Mouse (Mus musculus) inflammation-experienced regulatory T-cells (primary cell): ENCODE measurements around the gene Slc25a22. TPM values are rescaled to one million over a fixed set of nuclear protein-coding genes. Genes with fewer than 3 reads are reported as not detected.

Source experiments
- polyA plus RNA-seq, 2 experiments: library from polyadenylated mRNA; unstranded; fragments of 100-300 nt; shearing (Covaris generic); gene quantifications; one replicate each; pipeline ENCODE4 v1.2.1; 2017

The Slc25a22 gene
- 10 to 100 TPM; 56.8 to 63.3 TPM for polyA plus RNA-seq

DNA sequence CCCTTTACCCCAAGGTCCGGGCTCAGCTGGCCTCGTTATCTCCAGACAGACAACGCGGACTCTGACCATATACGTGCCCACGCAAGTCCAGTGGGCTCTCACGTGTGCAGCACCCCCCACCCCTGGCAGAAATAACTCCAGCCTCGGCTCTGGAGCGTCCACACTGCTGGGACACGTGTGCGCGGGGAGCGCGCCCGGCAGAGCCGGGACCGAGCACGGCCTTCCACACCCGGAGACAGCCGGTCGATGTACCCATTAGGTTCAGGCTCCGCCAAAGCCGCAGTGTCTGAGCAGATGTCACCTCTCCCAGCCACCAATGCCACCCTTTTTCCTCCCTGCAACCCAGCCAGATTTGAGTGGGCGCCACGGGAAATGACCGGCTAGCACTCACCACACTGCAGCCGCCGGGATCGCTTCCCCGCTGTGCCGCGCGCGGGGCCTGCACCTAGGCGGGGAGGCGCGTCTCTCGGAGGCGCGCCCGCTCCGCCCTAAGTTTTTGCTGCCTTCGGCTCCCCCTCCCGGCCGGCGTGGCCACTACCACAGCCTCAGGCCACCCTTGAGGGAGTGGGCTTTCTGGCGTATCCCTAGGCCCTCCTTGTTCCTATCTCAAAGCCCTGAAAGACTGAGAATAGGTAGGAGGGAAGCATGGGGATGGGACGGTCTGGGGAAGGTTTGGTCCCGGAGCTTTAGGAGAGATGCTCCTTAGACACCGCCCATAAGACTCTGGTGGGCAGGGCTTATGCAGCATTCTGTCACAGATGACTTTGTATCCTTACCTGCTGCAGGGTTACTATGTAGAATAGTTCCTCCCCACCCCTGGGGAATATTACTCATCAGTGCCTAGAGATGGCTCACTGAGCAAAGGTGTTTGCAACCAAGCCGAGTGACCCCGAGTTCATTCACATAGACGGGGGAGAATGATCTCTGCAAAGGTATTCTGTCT is at the start of gene Slc25a22:
Slc25a22 (minus strand) TSS at position 715 of the 943 bp plus-strand sequence.

DNA sequence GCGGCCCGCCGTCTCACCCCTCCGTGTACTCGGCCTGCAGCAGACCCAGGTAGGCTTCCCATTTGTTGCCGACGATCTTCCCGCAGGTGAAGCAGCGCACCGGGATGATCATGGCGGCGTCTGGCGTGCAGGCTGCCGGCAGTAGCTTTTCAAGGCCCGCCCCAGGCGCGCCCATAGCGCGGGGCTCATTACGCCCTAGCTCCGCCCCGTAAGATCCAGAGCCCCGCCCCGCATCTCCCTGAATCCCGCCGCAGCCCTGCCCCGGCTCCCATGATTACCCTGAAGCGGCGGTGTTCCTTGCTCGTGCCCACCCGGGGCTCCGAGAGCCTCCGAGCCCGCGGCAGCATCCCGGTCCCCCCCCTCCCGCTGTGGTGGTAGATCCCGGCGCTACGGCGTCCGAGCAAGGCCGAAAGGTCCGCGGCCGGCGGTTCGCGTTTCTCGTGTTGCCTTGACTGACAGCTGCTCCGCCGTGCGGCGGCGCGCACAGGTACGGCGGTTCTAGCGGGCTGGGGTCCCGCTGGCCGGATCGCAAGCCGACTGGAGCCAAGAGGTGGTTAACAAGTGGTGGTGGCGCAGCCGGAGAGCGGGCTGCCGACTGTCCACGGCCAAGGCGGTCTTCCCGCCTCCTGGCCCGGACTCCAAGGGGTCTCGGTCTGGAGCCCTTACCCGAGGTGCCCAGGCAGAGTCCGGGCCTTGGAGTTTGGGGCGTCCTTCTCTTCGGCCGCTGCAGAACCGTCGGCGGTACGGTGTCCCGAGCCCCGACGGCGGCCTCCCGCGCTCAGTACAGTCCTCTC is 37.5 kb upstream of the Slc25a22 start, which contains the start of the genes Polr2l and Tspan4:
Polr2l (minus strand) TSS at position 122 of the 794 bp plus-strand sequence.
Tspan4 (plus strand) TSS at position 230 of the 794 bp plus-strand sequence.

DNA sequence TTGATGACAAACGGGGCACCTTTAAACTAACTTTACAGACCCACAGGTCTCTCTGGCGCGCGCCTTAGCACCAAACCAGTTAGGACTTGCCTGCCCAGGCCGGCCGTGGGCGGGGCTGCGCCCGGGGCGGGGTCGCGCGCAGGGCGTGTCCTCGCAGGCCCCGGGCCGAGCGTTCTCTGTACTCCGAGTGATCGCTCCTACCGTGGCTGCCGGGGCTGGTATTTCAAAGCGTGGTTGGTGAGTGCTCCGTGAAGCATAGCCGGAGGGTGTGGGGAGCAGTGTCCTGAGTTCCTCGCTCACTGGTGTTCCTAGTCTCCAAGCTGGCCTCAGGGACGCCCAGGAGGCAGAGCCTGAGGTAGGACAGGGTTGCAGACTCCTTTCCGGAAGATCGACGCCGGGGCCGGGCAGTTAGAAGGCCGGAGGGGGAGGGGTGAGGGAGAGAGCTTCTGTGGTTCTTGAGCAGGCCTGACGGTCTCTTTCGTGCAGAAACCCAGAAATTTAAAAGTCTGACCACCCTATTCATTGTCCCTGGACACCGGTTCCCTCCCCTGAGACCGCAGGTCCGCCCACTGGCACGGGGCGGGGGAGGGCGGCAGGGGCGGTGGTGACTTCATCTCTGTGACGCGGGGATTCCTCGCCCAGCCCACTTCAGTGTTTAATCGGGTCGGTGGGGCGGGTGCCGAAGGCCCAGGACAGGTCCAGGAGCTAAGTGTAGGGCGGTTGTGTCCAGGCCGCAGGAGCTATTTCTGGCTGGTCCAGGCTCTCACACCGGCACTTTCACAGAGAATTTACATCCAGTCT is 29.7 kb upstream of the Slc25a22 start, which contains the start of gene Cd151:
Cd151 (plus strand) TSS at position 163 of the 801 bp plus-strand sequence.

DNA sequence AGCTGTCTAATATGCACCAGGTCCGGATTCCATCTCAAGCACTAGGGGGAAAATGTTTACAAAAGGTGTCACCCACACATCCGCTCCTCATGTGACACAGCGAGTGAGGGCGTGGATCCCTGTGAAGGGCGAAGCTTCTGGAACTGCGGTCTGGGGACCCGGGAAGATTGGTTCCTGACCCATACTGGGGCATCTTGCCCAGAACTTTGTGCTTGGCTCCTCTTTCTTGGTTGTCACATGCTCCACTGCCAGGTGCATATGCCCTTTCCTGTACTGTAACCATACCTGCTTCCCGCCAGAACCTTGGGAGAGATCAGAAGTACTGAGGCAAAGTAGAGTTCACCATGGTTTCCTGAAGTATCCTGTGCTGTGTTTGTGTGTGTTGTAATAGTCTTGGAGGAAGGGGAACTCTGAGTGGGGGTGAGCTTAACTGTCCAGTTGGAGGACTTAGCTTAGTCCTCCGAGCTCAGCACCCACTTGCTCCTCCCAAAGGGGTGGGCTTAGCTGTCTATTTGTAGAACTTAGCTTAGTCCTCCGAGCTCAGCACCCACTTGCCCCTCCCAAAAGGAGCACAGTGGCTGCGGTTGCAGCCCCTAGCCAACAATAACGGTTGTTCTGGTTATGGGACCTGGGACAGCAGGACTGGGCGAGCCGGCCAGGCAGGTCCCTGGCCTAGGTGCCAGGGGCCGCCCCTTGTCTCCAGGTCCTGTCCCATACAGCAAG is 22.9 kb upstream of the Slc25a22 start, which contains the start of gene Cracr2b:
Cracr2b (plus strand) TSS at position 704 of the 723 bp plus-strand sequence.

DNA sequence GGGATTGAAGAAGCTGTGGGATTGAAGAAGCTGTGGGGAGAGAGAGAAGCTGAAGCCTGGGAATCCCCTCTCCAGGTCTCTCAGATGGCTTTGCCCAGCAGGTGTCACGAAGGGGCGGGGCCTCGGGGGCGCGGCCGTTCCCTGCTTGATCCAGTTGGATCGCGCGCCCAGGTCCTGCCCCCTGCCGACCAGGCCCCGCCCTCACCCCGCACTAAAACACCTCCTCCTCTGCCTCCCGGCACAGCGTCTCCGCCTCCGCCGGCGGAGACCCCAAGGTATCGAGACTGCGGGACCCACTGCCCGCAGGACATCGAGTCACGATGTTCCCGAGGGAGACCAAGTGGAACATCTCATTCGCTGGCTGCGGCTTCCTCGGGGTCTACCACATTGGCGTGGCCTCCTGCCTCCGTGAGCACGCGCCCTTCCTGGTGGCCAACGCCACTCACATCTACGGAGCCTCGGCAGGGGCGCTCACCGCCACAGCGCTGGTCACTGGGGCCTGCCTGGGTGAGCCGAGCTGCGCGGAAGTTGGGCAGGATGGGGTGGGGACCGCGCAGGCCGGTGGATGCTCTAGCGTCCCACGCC is 17.4 kb upstream of the Slc25a22 start, which contains the start of gene Pnpla2:
Pnpla2 (plus strand) TSS at position 232 of the 585 bp plus-strand sequence.

GRCm38 (mm10) chr7:141447110-141447991 is 9.7 kb upstream of the Slc25a22 start, which contains the start of gene Rplp2:
Gene Rplp2, plus strand, starts transcription at chr7:141447370.

DNA sequence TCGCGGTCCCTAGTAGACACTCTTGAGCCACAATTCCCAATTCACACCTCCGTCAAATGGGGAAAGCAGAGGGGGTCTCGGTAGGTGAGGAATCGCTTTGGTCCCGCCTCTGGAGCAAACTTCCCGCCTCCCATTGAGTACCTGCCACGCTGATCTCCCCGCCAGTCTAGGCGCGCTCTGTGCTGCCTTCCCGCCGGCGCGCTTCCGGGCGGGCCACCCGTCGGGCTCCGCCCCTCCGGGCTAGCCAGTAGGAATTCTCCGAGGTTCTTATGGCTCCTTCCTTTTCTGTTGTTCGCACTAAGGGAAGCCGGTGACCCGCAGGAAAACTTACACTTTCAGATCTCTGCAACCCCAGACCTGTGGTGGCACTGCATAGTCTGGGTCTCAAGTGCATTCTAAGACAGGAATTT is 6.1 kb upstream of the Slc25a22 start, which contains the start of gene Pidd1:
Pidd1 (minus strand) TSS at position 198 of the 410 bp plus-strand sequence.

GRCm38 (mm10) chr7:141429310-141429709 is 8.4 kb downstream of the Slc25a22 start, which contains the start of gene Cend1:
Gene Cend1, minus strand, starts transcription at chr7:141429491.

GRCm38 (mm10) chr7:141413809-141414584 is 23.7 kb downstream of the Slc25a22 start, which contains the start of gene Gatd1:
Gene Gatd1, minus strand, starts transcription at chr7:141414136.

DNA sequence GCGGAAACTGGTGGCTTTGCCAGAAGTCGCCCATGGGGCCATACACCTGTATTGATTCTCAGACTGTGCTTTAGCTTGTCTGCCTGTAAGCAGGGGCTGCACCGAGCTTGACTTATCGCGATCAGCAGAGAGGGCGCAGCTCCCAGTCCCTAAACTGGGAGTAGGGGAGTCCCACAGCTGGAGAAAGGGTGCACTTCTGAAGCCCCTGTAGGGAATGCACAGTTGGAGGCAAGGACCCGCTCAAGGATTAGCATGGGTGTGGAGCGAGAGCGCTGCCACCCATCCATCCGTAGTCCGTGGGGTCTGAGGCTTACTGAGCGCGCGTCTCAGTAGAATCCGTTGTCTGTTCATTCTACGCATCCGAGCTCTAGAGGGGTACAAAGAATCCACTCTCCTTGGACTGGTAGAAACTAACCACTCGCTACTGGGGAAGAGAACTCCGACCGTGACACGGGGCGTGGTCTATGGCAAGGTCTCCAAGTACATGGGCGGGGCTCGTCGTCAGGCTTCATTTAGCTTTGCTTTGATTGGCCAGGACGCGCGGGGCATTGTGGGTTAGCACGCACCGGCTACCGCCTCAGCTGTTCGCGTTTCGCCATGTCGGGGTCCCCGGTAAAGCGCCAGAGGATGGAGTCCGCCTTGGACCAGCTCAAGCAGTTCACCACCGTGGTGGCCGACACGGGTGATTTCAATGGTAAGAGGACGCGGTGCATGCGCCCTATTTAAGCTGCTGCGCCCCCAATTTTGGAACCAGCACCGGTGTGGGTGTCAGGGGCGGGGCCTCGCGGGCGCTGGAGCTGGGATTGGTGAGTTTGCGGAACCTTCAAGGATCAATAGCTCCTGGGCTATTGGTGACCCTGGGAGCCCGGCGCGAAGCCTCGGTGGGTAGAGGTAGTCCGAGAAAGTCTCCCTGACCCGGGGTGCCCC is 45.8 kb downstream of the Slc25a22 start, which contains the start of gene Taldo1:
Taldo1 (plus strand) TSS at position 575 of the 927 bp plus-strand sequence.

Other genes with a start within 250 kb of the Slc25a22 start
- gene Hras, start 243.9 kb downstream of the Slc25a22 start, polyA plus RNA-seq: 10 to 100 TPM; 45.4 to 45.7 TPM
- gene Lrrc56, start 243.7 kb downstream of the Slc25a22 start, polyA plus RNA-seq: 1 to 10 TPM; 2.7 to 6.2 TPM
- gene Lmntd2, start 223.8 kb downstream of the Slc25a22 start, polyA plus RNA-seq: 10 to 100 TPM; 13.5 to 14.3 TPM
- 10 to 100 TPM; 18.6 to 27.3 TPM for gene Rassf7, start 222.0 kb downstream of the Slc25a22 start, polyA plus RNA-seq
- gene Phrf1, start 209.1 kb downstream of the Slc25a22 start, polyA plus RNA-seq: 10 to 100 TPM; 88.2 to 93.2 TPM
- gene Irf7, start 171.4 kb downstream of the Slc25a22 start, polyA plus RNA-seq: 100 to 1,000 TPM in 1 of 2 experiments, 10 to 100 TPM in 1; 89.0 to 155 TPM
- gene Cdhr5, start 161.1 kb downstream of the Slc25a22 start, polyA plus RNA-seq: not detected
- gene Sct, start 158.8 kb downstream of the Slc25a22 start, polyA plus RNA-seq: not detected
- gene Drd4, start 145.9 kb downstream of the Slc25a22 start, polyA plus RNA-seq: under 1 TPM; 0.11 to 0.29 TPM
- 10 to 100 TPM; 57.7 to 77.6 TPM for gene Deaf1, start 110.2 kb downstream of the Slc25a22 start, polyA plus RNA-seq
- 10 to 100 TPM; 29.5 to 50.4 TPM for gene Tmem80, start 110.2 kb downstream of the Slc25a22 start, polyA plus RNA-seq
- gene Eps8l2, start 99.0 kb downstream of the Slc25a22 start, polyA plus RNA-seq: 1 to 10 TPM in 1 of 2 experiments, under 1 TPM in 1; 0.17 to 3.1 TPM
- 100 to 1,000 TPM; 296 to 311 TPM for gene Taldo1, start 45.7 kb downstream of the Slc25a22 start, polyA plus RNA-seq
- 10 to 100 TPM; 72.6 to 73.9 TPM for gene Gatd1, start 23.8 kb downstream of the Slc25a22 start, polyA plus RNA-seq
- gene Cend1, start 8.4 kb downstream of the Slc25a22 start, polyA plus RNA-seq: 1 to 10 TPM in 1 of 2 experiments, under 1 TPM in 1; 0.47 to 3.0 TPM
- gene Pidd1, start 6.1 kb upstream of the Slc25a22 start, polyA plus RNA-seq: 10 to 100 TPM in 1 of 2 experiments, 1 to 10 TPM in 1; 9.7 to 11.8 TPM
- 1,000 to 10,000 TPM; 1,321 to 1,489 TPM for gene Rplp2, start 9.5 kb upstream of the Slc25a22 start, polyA plus RNA-seq
- gene Pnpla2, start 17.3 kb upstream of the Slc25a22 start, polyA plus RNA-seq: 10 to 100 TPM; 66.6 to 92.4 TPM
- gene Cracr2b, start 23.2 kb upstream of the Slc25a22 start, polyA plus RNA-seq: 1 to 10 TPM in 1 of 2 experiments, not detected in 1; 3.3 TPM
- 1 to 10 TPM; 6.0 to 6.8 TPM for gene Cd151, start 29.5 kb upstream of the Slc25a22 start, polyA plus RNA-seq
- gene Polr2l, start 37.2 kb upstream of the Slc25a22 start, polyA plus RNA-seq: 10 to 100 TPM; 26.5 to 30.5 TPM
- 1 to 10 TPM; 1.7 to 5.3 TPM for gene Tspan4, start 37.3 kb upstream of the Slc25a22 start, polyA plus RNA-seq
- gene Chid1, start 102.0 kb upstream of the Slc25a22 start, polyA plus RNA-seq: 10 to 100 TPM; 19.3 to 22.0 TPM
- 10 to 100 TPM; 38.7 to 46.7 TPM for gene Ap2a2, start 124.3 kb upstream of the Slc25a22 start, polyA plus RNA-seq
- 1 to 10 TPM in 1 of 2 experiments, under 1 TPM in 1; 0.22 to 1.1 TPM for gene Muc6, start 217.4 kb upstream of the Slc25a22 start, polyA plus RNA-seq